Mouse (Mus musculus) neural tube, embryonic 11.5 days (tissue): Measurements from ENCODE around the gene Spn. TPM values are rescaled to one million over a fixed set of nuclear protein-coding genes. Genes with fewer than 3 reads are reported as not detected.

ENCODE experiments used
- ATAC-seq: fragments of 200-750 bp; cut with Nextera tagmentation; 2 replicates; pipeline ENCODE4 v1.8.0; 2017; ENCODE audit warnings: moderate number of reproducible peaks, mild to moderate bottlenecking, moderate TSS enrichment, moderate library complexity; ENCODE audit not compliant: insufficient read depth, low FRiP score, low TSS enrichment
- DNase-seq: peaks from one replicate; pipeline ENCODE4 v3.0.0-alpha.2; 2015; ENCODE audit warnings: low spot score
- H3K27ac ChIP-seq: fragments of 300-500 bp; sonication (generic); 2 replicates; pipeline ENCODE4 v1.5.1; 2014; ENCODE audit warnings: low read depth, mild to moderate bottlenecking, low read length
- H3K27me3 ChIP-seq: fragments of 300-500 bp; sonication (generic); 2 replicates; pipeline ENCODE4 v1.6.1; 2014; ENCODE audit warnings: mild to moderate bottlenecking, low read length, mixed read lengths; ENCODE audit not compliant: control insufficient read depth, insufficient read depth
- H3K36me3 ChIP-seq: fragments of 300-500 bp; sonication (generic); 2 replicates; pipeline ENCODE4 v1.6.1; 2014; ENCODE audit warnings: mild to moderate bottlenecking, low read length, moderate library complexity, mixed read lengths; ENCODE audit not compliant: control insufficient read depth, insufficient read depth
- H3K4me1 ChIP-seq: fragments of 300-500 bp; sonication (generic); 2 replicates; pipeline ENCODE4 v1.6.1; 2014; ENCODE audit warnings: low read length, mixed read lengths; ENCODE audit not compliant: control insufficient read depth, insufficient read depth
- H3K4me2 ChIP-seq: fragments of 300-500 bp; sonication (generic); 2 replicates; pipeline ENCODE4 v1.6.1; 2014; ENCODE audit warnings: low read depth, mild to moderate bottlenecking, moderate library complexity
- H3K4me3 ChIP-seq: fragments of 300-500 bp; sonication (generic); 2 replicates; pipeline ENCODE4 v1.5.1; 2014; ENCODE audit warnings: low read depth, low read length
- H3K9ac ChIP-seq: fragments of 300-500 bp; sonication (generic); 2 replicates; pipeline ENCODE4 v1.6.1; 2014; ENCODE audit warnings: mild to moderate bottlenecking, low read length
- H3K9me3 ChIP-seq: fragments of 300-500 bp; sonication (generic); 2 replicates; pipeline ENCODE4 v1.6.1; 2016; ENCODE audit warnings: low read length; ENCODE audit not compliant: control insufficient read depth
- WGBS: fragments of 180-500 bp; shearing (Covaris S2); extraction: QIAGEN DNeasy Blood & Tissue Kit; methylation state at CpG from one replicate; pipeline ENCODE4 v1.1.7; 2014; 5-methylcytosine and 5-hydroxymethylcytosine counted together
- polyA plus RNA-seq: library from polyadenylated mRNA; unstranded; fragments of >200 nt; fragmentation: Nextera tagmentation; extraction: Ambion mirVana; gene quantifications from 2 replicates; pipeline ENCODE4 v1.2.1, GENCODE M21; 2014

Spn gene
- polyA plus RNA-seq, 1 experiment from 2014 or later = 0.27 TPM

- 92% methylated on average over 5 of the region's 5 CpGs for WGBS
- ATAC-seq = no peak
- no peaks in the 10 kb centered on the region for H3K27me3 ChIP-seq
Observed at GRCm38 (mm10) chr7:127166501-127166900, 28.9 kb upstream of the Spn start.

GRCm38 (mm10) chr7:127165607-127166493, 28.2 kb upstream of the Spn start:
- 90% methylated on average over 12 of the region's 12 CpGs for WGBS
- Histone ChIP-seq H3K27me3 (no peaks in the 10 kb centered on the region), H3K36me3 (no peaks in the 10 kb centered on the region), H3K4me1 (no peaks in the 10 kb centered on the region), H3K9me3 (no peaks in the 10 kb centered on the region), H3K4me2 (no peak overlapping the region), H3K4me3 (no peak overlapping the region), H3K9ac (no peak overlapping the region), H3K27ac (no peak overlapping the region)
- ATAC-seq (no peak), DNase-seq (no peak)

More at GRCm38 (mm10) chr7:127166501-127166900, 28.9 kb upstream of the Spn start:
- Histone ChIP-seq H3K4me1 (no peaks in the 10 kb centered on the region), H3K36me3 (no peaks in the 10 kb centered on the region), H3K9me3 (no peaks in the 10 kb centered on the region), H3K4me3 (no peak overlapping the region), H3K27ac (no peak overlapping the region), H3K4me2 (no peak overlapping the region), H3K9ac (no peak overlapping the region)
- DNase-seq = no peak

- no peak overlapping the region for H3K27ac ChIP-seq
- no peaks in the 10 kb centered on the region for H3K4me1 ChIP-seq
- no peaks in the 10 kb centered on the region for H3K9me3 ChIP-seq
- H3K27me3 ChIP-seq = no peaks in the 10 kb centered on the region
- ATAC-seq (no peak), DNase-seq (no peak)
- H3K36me3 ChIP-seq = no peaks in the 10 kb centered on the region
- H3K4me2 ChIP-seq = no peak overlapping the region
- H3K9ac ChIP-seq = no peak overlapping the region
- no peak overlapping the region for H3K4me3 ChIP-seq
- WGBS = 87% methylated on average over 4 of the region's 4 CpGs
Observed at GRCm38 (mm10) chr7:127164002-127164401, 26.4 kb upstream of the Spn start.

GRCm38 (mm10) chr7:127162546-127162945, 24.9 kb upstream of the Spn start:
- WGBS = 80% methylated on average over 5 of the region's 5 CpGs
- H3K27me3 ChIP-seq = no peaks in the 10 kb centered on the region

GRCm38 (mm10) chr7:127157548-127157947, 19.9 kb upstream of the Spn start:
- WGBS = 88% methylated on average over 4 of the region's 4 CpGs
- DNase-seq (no peak), ATAC-seq (no peak)
- Histone ChIP-seq H3K4me3 (no peak overlapping the region), H3K36me3 (no peaks in the 10 kb centered on the region), H3K4me2 (no peak overlapping the region), H3K9ac (no peak overlapping the region), H3K9me3 (no peaks in the 10 kb centered on the region), H3K27me3 (no peaks in the 10 kb centered on the region), H3K27ac (no peak overlapping the region), H3K4me1 (no peaks in the 10 kb centered on the region)

More at GRCm38 (mm10) chr7:127162546-127162945, 24.9 kb upstream of the Spn start:
- H3K27ac ChIP-seq = no peak overlapping the region
- H3K4me3 ChIP-seq = no peak overlapping the region
- H3K9ac ChIP-seq = no peak overlapping the region
- no peaks in the 10 kb centered on the region for H3K36me3 ChIP-seq
- H3K4me1 ChIP-seq = no peaks in the 10 kb centered on the region
- H3K4me2 ChIP-seq = no peak overlapping the region
- DNase-seq (no peak), ATAC-seq (no peak)
- no peaks in the 10 kb centered on the region for H3K9me3 ChIP-seq

GRCm38 (mm10) chr7:127153477-127153876, 15.9 kb upstream of the Spn start:
- no peaks in the 10 kb centered on the region for H3K9me3 ChIP-seq
- no peak overlapping the region for H3K27ac ChIP-seq
- DNase-seq (no peak), ATAC-seq (no peak)
- H3K27me3 ChIP-seq = no peaks in the 10 kb centered on the region
- no peak overlapping the region for H3K4me3 ChIP-seq
- 92% methylated on average over 3 of the region's 3 CpGs for WGBS
- no peaks in the 10 kb centered on the region for H3K4me1 ChIP-seq
- H3K9ac ChIP-seq = no peak overlapping the region
- H3K4me2 ChIP-seq = no peak overlapping the region
- no peaks in the 10 kb centered on the region for H3K36me3 ChIP-seq

GRCm38 (mm10) chr7:127152464-127152863, 14.8 kb upstream of the Spn start:
- Histone ChIP-seq H3K4me2 (no peak overlapping the region), H3K9ac (no peak overlapping the region), H3K36me3 (no peaks in the 10 kb centered on the region), H3K27me3 (no peaks in the 10 kb centered on the region), H3K27ac (no peak overlapping the region), H3K4me3 (no peak overlapping the region), H3K4me1 (no peaks in the 10 kb centered on the region), H3K9me3 (no peaks in the 10 kb centered on the region)
- ATAC-seq = no peak
- DNase-seq = no peak
- 89% methylated on average over 6 of the region's 6 CpGs for WGBS

GRCm38 (mm10) chr7:127147901-127148300, 10.3 kb upstream of the Spn start:
- no peak overlapping the region for H3K4me2 ChIP-seq
- H3K27me3 ChIP-seq = no peaks in the 10 kb centered on the region
- H3K4me3 ChIP-seq = no peak overlapping the region
- H3K36me3 ChIP-seq = no peaks in the 10 kb centered on the region
- no peak for DNase-seq
- ATAC-seq = no peak
- WGBS = 70% methylated on average over 3 of the region's 3 CpGs
- H3K9me3 ChIP-seq = no peaks in the 10 kb centered on the region
- no peak overlapping the region for H3K27ac ChIP-seq
- H3K4me1 ChIP-seq = no peaks in the 10 kb centered on the region
- H3K9ac ChIP-seq = no peak overlapping the region

- H3K36me3 ChIP-seq = no peaks in the 10 kb centered on the region
- no peaks in the 10 kb centered on the region for H3K27me3 ChIP-seq
- ATAC-seq (no peak), DNase-seq (no peak)
- 66% methylated on average over 2 of the region's 2 CpGs for WGBS
- H3K4me2 ChIP-seq = no peak overlapping the region
- no peaks in the 10 kb centered on the region for H3K9me3 ChIP-seq
- H3K27ac ChIP-seq = no peak overlapping the region
- no peak overlapping the region for H3K9ac ChIP-seq
- H3K4me1 ChIP-seq = no peaks in the 10 kb centered on the region
- H3K4me3 ChIP-seq = no peak overlapping the region
Observed at GRCm38 (mm10) chr7:127146267-127146603, 8.6 kb upstream of the Spn start.
